Mouse (Mus musculus) limb, embryonic 14.5 days (tissue): ENCODE results near the gene Spty2d1. TPM values are rescaled to one million over a fixed set of nuclear protein-coding genes. Genes with fewer than 3 reads are reported as not detected.

Experiments
- ATAC-seq: fragments of 200-750 bp; cut with Nextera tagmentation; 2 replicates; pipeline ENCODE4 v1.8.0; 2017; ENCODE audit warnings: low read depth, moderate number of reproducible peaks, moderate TSS enrichment; ENCODE audit not compliant: low FRiP score
- DNase-seq: peaks from one replicate; pipeline ENCODE4 v3.0.0-alpha.2; 2015; ENCODE audit warnings: low spot score
- H3K27ac ChIP-seq: fragments of 300-500 bp; sonication (generic); replicated peaks from 2 replicates; pipeline ENCODE4 v1.5.1; 2014; ENCODE audit warnings: low read depth, mild to moderate bottlenecking, low read length, moderate library complexity, mixed read lengths
- H3K27me3 ChIP-seq: fragments of 300-500 bp; sonication (generic); 2 replicates; pipeline ENCODE4 v1.6.1; 2014; ENCODE audit warnings: low read length, mixed read lengths; ENCODE audit not compliant: control insufficient read depth, insufficient read depth
- H3K36me3 ChIP-seq: fragments of 300-500 bp; sonication (generic); 2 replicates; pipeline ENCODE4 v1.6.1; 2014; ENCODE audit warnings: mild to moderate bottlenecking, low read length, moderate library complexity, mixed read lengths; ENCODE audit not compliant: control insufficient read depth, insufficient read depth
- H3K4me1 ChIP-seq: fragments of 300-500 bp; sonication (generic); 2 replicates; pipeline ENCODE4 v1.6.1; 2014; ENCODE audit warnings: antibody characterized with exemption, low read length, mixed read lengths; ENCODE audit not compliant: control insufficient read depth, insufficient read depth
- H3K4me2 ChIP-seq: fragments of 300-500 bp; sonication (generic); replicated peaks from 2 replicates; pipeline ENCODE4 v1.6.1; 2014; ENCODE audit warnings: low read depth, mild to moderate bottlenecking, low read length, moderate library complexity; ENCODE audit not compliant: severe bottlenecking
- H3K4me3 ChIP-seq: fragments of 300-500 bp; sonication (generic); replicated peaks from 2 replicates; pipeline ENCODE4 v1.5.1; 2014; ENCODE audit warnings: low read length
- H3K9ac ChIP-seq: fragments of 300-500 bp; sonication (generic); 2 replicates; pipeline ENCODE4 v1.6.1; 2014; ENCODE audit warnings: mild to moderate bottlenecking, low read depth, low read length, moderate library complexity; ENCODE audit not compliant: severe bottlenecking
- H3K9me3 ChIP-seq: fragments of 300-500 bp; sonication (generic); 2 replicates; pipeline ENCODE4 v1.6.1; 2016; ENCODE audit warnings: low read length; ENCODE audit not compliant: control insufficient read depth
- POLR2A ChIP-seq: fragments of 200-500 bp; IDR thresholded peaks from 2 replicates; pipeline ENCODE4 v1.8.0; 2012; ENCODE audit warnings: inconsistent platforms, mild to moderate bottlenecking, moderate library complexity, borderline replicate concordance; ENCODE audit not compliant: insufficient read depth, insufficient read length; ENCODE audit errors: extremely low read depth
- WGBS: fragments of 180-500 bp; shearing (Covaris S2); extraction: QIAGEN DNeasy Blood & Tissue Kit; methylation state at CpG from one replicate; pipeline ENCODE4 v1.1.7; 2014; 5-methylcytosine and 5-hydroxymethylcytosine counted together
- polyA plus RNA-seq, 2 experiments: library from polyadenylated mRNA; depleted of rRNA in 1 of 2; stranded (reverse) in 1 of 2; unstranded in 1 of 2; fragments of >200 nt; fragmentation: Nextera tagmentation in 1 of 2; extraction: Ambion mirVana in 1 of 2; gene quantifications; 2 replicates each; pipeline versions ENCODE4 v1.2.1 to v1.2.3; 2012 to 2014

Spty2d1 gene
- polyA plus RNA-seq, 2 experiments = 12.8 to 20.6 TPM

GRCm38 (mm10) chr7:47001900-47002275 lies 6.3 kb downstream of the Spty2d1 start:
- Histone ChIP-seq H3K4me3 (no peak overlapping the region), H3K9me3 (no peaks in the 10 kb centered on the region), H3K9ac (no peak overlapping the region), H3K27me3 (no peaks in the 10 kb centered on the region), H3K4me2 (no peak overlapping the region), H3K36me3 (peaks cover 26% of the 10 kb centered on the region), H3K4me1 (peaks cover 24% of the 10 kb centered on the region), H3K27ac (0 out of 2 replicates have a peak overlapping the region, but pooled peaks have one; percentile 9)
- WGBS = 74% methylated on average over 4 of the region's 4 CpGs
- no peak for ATAC-seq
- no peak for TF ChIP-seq POLR2A
- no peak for DNase-seq

GRCm38 (mm10) chr7:47001125-47001899 lies 6.9 kb downstream of the Spty2d1 start:
- TF ChIP-seq POLR2A = no peak
- Histone ChIP-seq H3K9ac (no peak overlapping the region), H3K4me2 (no peak overlapping the region), H3K9me3 (no peaks in the 10 kb centered on the region), H3K4me3 (no peak overlapping the region), H3K36me3 (peaks cover 30% of the 10 kb centered on the region), H3K27ac (peak overlapping the region; percentile 48; the same call in 1 of the 2 replicates), H3K27me3 (no peaks in the 10 kb centered on the region), H3K4me1 (peaks cover 18% of the 10 kb centered on the region)
- ATAC-seq = no peak
- no peak for DNase-seq
- WGBS = 80% methylated on average over 5 of the region's 5 CpGs

GRCm38 (mm10) chr7:47000644-47000983 lies 7.6 kb downstream of the Spty2d1 start:
- 77% methylated on average over 3 of the region's 3 CpGs for WGBS
- TF ChIP-seq POLR2A = no peak
- H3K36me3 ChIP-seq = peaks cover 37% of the 10 kb centered on the region
- no peak overlapping the region for H3K27ac ChIP-seq
- H3K4me2 ChIP-seq = no peak overlapping the region
- no peaks in the 10 kb centered on the region for H3K9me3 ChIP-seq
- DNase-seq (peak; percentile 63), ATAC-seq (peak; percentile 47; the same call in 1 of the 2 replicates)
- peaks cover 18% of the 10 kb centered on the region for H3K4me1 ChIP-seq
- H3K4me3 ChIP-seq = no peak overlapping the region
- no peak overlapping the region for H3K9ac ChIP-seq
- no peaks in the 10 kb centered on the region for H3K27me3 ChIP-seq

GRCm38 (mm10) chr7:46999983-47000643 lies 8.1 kb downstream of the Spty2d1 start:
- DNase-seq = no peak
- Histone ChIP-seq H3K27ac (no peak overlapping the region), H3K4me2 (no peak overlapping the region), H3K36me3 (peaks cover 42% of the 10 kb centered on the region), H3K27me3 (no peaks in the 10 kb centered on the region), H3K9ac (no peak overlapping the region), H3K4me3 (no peak overlapping the region), H3K9me3 (no peaks in the 10 kb centered on the region), H3K4me1 (peaks cover 18% of the 10 kb centered on the region)
- no peak for TF ChIP-seq POLR2A
- WGBS = 77% methylated on average over 8 of the region's 8 CpGs
- no peak for ATAC-seq

GRCm38 (mm10) chr7:46998942-46999341 lies 9.3 kb downstream of the Spty2d1 start:
- Histone ChIP-seq H3K27me3 (no peaks in the 10 kb centered on the region), H3K4me2 (no peak overlapping the region), H3K9me3 (no peaks in the 10 kb centered on the region), H3K27ac (no peak overlapping the region), H3K4me1 (peaks cover 18% of the 10 kb centered on the region), H3K36me3 (peaks cover 54% of the 10 kb centered on the region), H3K4me3 (no peak overlapping the region), H3K9ac (no peak overlapping the region)
- DNase-seq = no peak
- no peak for ATAC-seq
- no peak for TF ChIP-seq POLR2A
- 95% methylated on average over 2 of the region's 2 CpGs for WGBS
